Mouse (Mus musculus) T-helper 2 cell (primary cell): ENCODE results near the gene Tex16.

Source experiments
- in situ Hi-C: fragments of 300-600 bp; cut with MboI, MseI; formaldehyde crosslinking; loops from one replicate; pipeline ENCODE4 v1.15.1; 2025; ENCODE audit warnings: high pct_unique_total_duplicates

The Tex16 gene

DNA sequence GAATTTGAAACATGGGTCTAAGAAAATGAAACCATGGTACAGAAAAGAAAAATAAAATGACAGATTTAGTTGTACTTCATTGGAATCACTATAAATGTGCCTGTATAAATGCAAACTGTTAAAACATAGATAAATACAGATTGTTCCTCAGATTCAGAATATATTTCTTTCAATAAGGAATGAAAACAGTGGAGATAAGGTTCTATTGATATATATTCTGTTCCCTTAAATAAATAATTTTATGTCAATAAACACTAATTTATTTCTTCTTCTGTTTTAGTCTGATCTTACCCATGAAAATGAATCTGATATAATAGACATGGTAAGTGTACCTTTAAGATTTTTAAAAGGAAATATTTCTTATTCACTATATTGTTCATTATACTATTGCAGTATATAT lies at the start of gene Tex16:
Tex16 (plus strand) TSS at position 301 of the 400 bp plus-strand sequence.
- in situ Hi-C loops, result no loop called here

DNA sequence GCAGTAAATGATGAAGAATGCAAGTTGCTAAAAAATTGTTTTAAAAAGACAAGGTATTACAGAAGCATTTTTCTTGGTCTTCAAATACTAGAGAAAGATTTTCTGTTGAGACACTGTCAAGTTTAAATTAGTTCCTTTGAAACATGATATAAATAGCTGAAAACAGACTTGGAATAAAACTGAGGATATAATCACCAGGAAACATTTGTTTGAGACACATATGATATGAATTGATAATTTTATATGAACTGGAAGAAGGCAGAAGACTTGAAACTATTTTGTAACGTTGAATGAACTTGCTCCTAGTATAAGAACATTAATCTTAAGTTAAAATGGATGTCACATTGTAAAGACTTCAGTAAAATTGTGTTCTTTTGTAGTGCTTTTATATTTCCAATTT lies 11.1 kb upstream of the Tex16 start:
- in situ Hi-C loops, result no loop called here
